Mouse (Mus musculus): ENCODE data around the gene Gm5142.

GRCm38 (mm10) chr14:59205976-59206583, 27.5 kb upstream of the Gm5142 start:
- no peak for TF ChIP-seq POLR2A (IDR thresholded peaks at IDR 0.05; ENCODE audit: borderline replicate concordance, insufficient read depth, low read length)
- no peak for TF ChIP-seq CTCF (IDR thresholded peaks at IDR 0.05; ENCODE audit: borderline replicate concordance, insufficient read depth, low read depth, low read length)
